Mouse (Mus musculus) bone marrow, adult 2 months (tissue): ENCODE results near the gene Prkca.

Experiments
- CTCF ChIP-seq: fragments of 200-500 bp; IDR thresholded peaks from 2 replicates; pipeline ENCODE4 v1.5.1; 2011; ENCODE audit warnings: low read length, control low read depth; ENCODE audit not compliant: control insufficient read depth, insufficient read depth
- POLR2A ChIP-seq: fragments of 200-500 bp; IDR thresholded peaks from 2 replicates; pipeline ENCODE4 v1.6.1; 2011; ENCODE audit warnings: low read depth, mild to moderate bottlenecking, control low read depth, low read length, borderline replicate concordance; ENCODE audit not compliant: control insufficient read depth

DNA sequence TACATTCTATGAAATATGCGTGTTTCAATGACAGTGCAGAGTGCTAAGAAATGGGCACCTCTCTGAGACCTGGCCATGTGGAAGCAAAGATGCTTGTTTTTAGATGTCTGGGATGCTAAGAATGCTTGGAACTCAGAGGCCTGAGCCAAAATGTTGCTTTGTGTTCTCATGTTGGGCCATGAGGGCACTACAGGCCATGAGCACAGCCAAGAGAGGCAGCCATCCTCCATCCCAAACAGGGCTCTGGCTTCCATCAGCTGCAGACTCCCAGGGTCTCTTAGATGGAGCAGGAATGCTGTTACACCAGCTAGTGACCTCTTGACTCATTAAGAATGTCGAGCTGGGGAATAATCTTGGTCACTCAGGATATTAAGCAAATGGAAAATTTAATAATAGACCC lies 224.9 kb downstream of the Prkca start:
- TF ChIP-seq CTCF (no peak), POLR2A (no peak)
